Mouse (Mus musculus) ES-E14 (cell line): ENCODE results near the gene Tuba8.

Source experiments
- CHD2 ChIP-seq: IDR thresholded peaks from 2 replicates; pipeline ENCODE4 v1.6.1; 2014; ENCODE audit warnings: mild to moderate bottlenecking, low read depth, low read length, inconsistent platforms
- HCFC1 ChIP-seq: IDR thresholded peaks from 2 replicates; pipeline ENCODE4 v1.6.1; 2012; ENCODE audit warnings: low read length, inconsistent platforms, borderline replicate concordance; ENCODE audit not compliant: insufficient read depth
- MAFK ChIP-seq: IDR thresholded peaks from 2 replicates; pipeline ENCODE4 v1.6.1; 2014; ENCODE audit warnings: mild to moderate bottlenecking, low read depth, low read length, inconsistent platforms; ENCODE audit not compliant: insufficient read depth
- ZC3H11A ChIP-seq: IDR thresholded peaks from 2 replicates; pipeline ENCODE4 v1.6.1; 2012; ENCODE audit warnings: low read depth, mild to moderate bottlenecking, inconsistent platforms, low read length, borderline replicate concordance
- ZNF384 ChIP-seq: IDR thresholded peaks from 2 replicates; pipeline ENCODE4 v1.6.1; 2012; ENCODE audit warnings: low read depth, low read length, inconsistent platforms

GRCm38 (mm10) chr6:121215336-121215735 is 4.8 kb downstream of the Tuba8 start:
- TF ChIP-seq MAFK = no peak
- no peak for TF ChIP-seq CHD2
- TF ChIP-seq HCFC1 = no peak
- no peak for TF ChIP-seq ZNF384
- no peak for TF ChIP-seq ZC3H11A
